Mouse (Mus musculus): ENCODE measurements around the gene Hoxa4. TPM values are rescaled to one million over a fixed set of nuclear protein-coding genes. Genes with fewer than 3 reads are reported as not detected.
A peak's percentile ranks its signal among the peaks of the same experiment; 100 is the strongest.

Hoxa4 gene
- total RNA-seq, 1 experiment: 0.13 TPM

DNA sequence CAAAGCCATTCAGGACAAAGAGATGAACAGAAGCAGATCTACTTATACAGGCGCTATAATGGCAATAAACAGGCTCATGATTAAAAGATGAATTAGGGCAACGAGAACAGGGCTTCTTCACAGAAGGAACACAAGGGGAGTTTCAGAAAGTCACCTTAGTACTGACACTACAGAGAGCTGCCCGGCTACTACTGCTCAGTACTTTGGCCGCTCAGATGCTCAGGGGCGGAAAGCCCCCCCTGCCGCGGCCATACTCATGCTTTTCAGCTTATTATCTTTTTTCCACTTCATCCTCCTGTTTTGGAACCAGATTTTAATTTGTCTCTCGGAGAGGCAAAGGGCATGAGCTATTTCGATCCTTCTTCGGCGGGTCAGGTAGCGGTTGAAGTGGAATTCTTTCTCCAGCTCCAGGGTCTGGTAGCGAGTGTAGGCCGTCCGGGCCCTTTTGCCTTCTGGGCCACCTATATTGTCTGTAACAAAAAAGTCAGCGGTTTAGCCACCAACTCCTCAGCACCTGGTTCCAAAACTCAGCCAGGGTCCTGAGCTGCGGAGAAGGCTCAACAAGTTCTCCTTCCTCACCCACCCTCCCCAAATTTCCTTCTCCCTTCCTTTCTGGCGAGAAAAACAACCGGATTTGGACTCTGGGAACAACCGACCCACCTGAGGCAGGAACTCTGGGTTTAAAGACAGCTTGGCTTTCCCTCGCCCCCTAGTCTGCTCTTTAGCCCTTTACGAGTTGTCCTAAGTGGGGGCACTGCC lies 11.0 kb upstream of the Hoxa4 start:
- no peak for DNase-seq (ENCODE audit: low read depth, low spot score)
- H3K9me3 ChIP-seq (ENCODE audit: control insufficient read depth, insufficient read depth, low read depth, low read length): no peaks in the 10 kb centered on the region
- TF ChIP-seq MAFK (IDR thresholded peaks at IDR 0.05; ENCODE audit: insufficient read depth, low read depth, low read length) (no peak), CHD2 (IDR thresholded peaks at IDR 0.05; ENCODE audit: low read depth, low read length) (no peak), HCFC1 (IDR thresholded peaks at IDR 0.05; ENCODE audit: borderline replicate concordance, insufficient read depth, low read length) (no peak), ZNF384 (IDR thresholded peaks at IDR 0.05; ENCODE audit: low read depth, low read length) (no peak), ZC3H11A (IDR thresholded peaks at IDR 0.05; ENCODE audit: borderline replicate concordance, low read depth, low read length) (no peak)
- peaks cover 0 to 4% of the 10 kb centered on the region in 2 experiments; a peak in 1 of 4 replicates for H3K4me1 ChIP-seq (ENCODE audit: control insufficient read depth in 2 of 2, insufficient read depth in 2 of 2, low read length in 2 of 2, poor library complexity in 1 of 2)
- no peak overlapping the region for H3K27ac ChIP-seq (ENCODE audit: insufficient read depth, low read depth, low read length, poor library complexity, severe bottlenecking)
- no peak overlapping the region for H3K9ac ChIP-seq (ENCODE audit: insufficient read depth, low read depth, low read length, poor library complexity, severe bottlenecking)
- in situ Hi-C loops (cut with MboI; ENCODE audit: low sequenced_read_pairs in 2 of 2, unreplicated experiment in 2 of 2): loop anchor here in 1 of 2 experiments (25.0 kb wide), 1 partner anchor 590 kb away; no protein-coding TSS in a partner anchor
- H3K4me3 ChIP-seq (ENCODE audit: insufficient read depth in 1 of 2, low read depth in 1 of 2, low read length in 2 of 2, poor library complexity in 1 of 2, severe bottlenecking in 1 of 2): peak overlapping the region in 1 of 2 experiments; percentile 6; a peak in 1 of 4 replicates
- no peaks in the 10 kb centered on the region for H3K36me3 ChIP-seq (ENCODE audit: control insufficient read depth, insufficient read depth, low read length, poor library complexity, severe bottlenecking)

DNA sequence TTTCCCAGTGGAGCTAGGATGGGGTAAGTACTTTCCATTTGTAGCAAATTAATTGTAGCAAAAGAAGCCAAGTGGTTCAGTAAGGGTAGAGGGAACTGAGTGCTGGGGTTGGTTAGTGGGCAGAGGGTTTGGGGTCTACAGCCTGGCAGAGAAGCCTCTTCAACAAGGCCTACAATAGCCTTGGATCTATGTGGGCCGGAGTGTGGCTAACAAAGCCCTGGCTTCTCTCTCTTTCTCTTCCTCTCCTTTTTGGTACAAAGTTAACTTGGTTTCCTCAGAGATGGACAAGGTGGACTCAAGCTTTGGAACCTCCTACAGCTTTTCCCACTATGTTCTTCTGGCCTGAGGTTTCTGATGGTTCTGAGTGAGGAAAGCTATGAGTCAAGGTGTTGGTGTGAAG lies 9.7 kb upstream of the Hoxa4 start:
- Histone ChIP-seq H3K36me3 (ENCODE audit: control insufficient read depth, insufficient read depth, low read length, poor library complexity, severe bottlenecking) (no peaks in the 10 kb centered on the region), H3K4me3 (ENCODE audit: insufficient read depth in 1 of 2, low read depth in 1 of 2, low read length in 2 of 2, poor library complexity in 1 of 2, severe bottlenecking in 1 of 2) (no peak overlapping the region), H3K9ac (ENCODE audit: insufficient read depth, low read depth, low read length, poor library complexity, severe bottlenecking) (no peak overlapping the region), H3K27ac (ENCODE audit: insufficient read depth, low read depth, low read length, poor library complexity, severe bottlenecking) (no peak overlapping the region), H3K4me1 (ENCODE audit: control insufficient read depth in 2 of 2, insufficient read depth in 2 of 2, low read length in 2 of 2, poor library complexity in 1 of 2) (peaks cover 0 to 2% of the 10 kb centered on the region in 2 experiments; a peak in 1 of 4 replicates), H3K9me3 (ENCODE audit: control insufficient read depth, insufficient read depth, low read depth, low read length) (no peaks in the 10 kb centered on the region)
- no peak for TF ChIP-seq HCFC1 (IDR thresholded peaks at IDR 0.05; ENCODE audit: borderline replicate concordance, insufficient read depth, low read length)
- TF ChIP-seq ZNF384 (IDR thresholded peaks at IDR 0.05; ENCODE audit: low read depth, low read length): no peak
- no peak for TF ChIP-seq CHD2 (IDR thresholded peaks at IDR 0.05; ENCODE audit: low read depth, low read length)
- no peak for TF ChIP-seq MAFK (IDR thresholded peaks at IDR 0.05; ENCODE audit: insufficient read depth, low read depth, low read length)
- TF ChIP-seq ZC3H11A (IDR thresholded peaks at IDR 0.05; ENCODE audit: borderline replicate concordance, low read depth, low read length): no peak
- in situ Hi-C loops (cut with MboI; ENCODE audit: low sequenced_read_pairs in 2 of 2, unreplicated experiment in 2 of 2): loop anchor here in 1 of 2 experiments (25.0 kb wide), 1 partner anchor 589 kb away; no protein-coding TSS in a partner anchor
- DNase-seq (ENCODE audit: low read depth, low spot score): no peak

DNA sequence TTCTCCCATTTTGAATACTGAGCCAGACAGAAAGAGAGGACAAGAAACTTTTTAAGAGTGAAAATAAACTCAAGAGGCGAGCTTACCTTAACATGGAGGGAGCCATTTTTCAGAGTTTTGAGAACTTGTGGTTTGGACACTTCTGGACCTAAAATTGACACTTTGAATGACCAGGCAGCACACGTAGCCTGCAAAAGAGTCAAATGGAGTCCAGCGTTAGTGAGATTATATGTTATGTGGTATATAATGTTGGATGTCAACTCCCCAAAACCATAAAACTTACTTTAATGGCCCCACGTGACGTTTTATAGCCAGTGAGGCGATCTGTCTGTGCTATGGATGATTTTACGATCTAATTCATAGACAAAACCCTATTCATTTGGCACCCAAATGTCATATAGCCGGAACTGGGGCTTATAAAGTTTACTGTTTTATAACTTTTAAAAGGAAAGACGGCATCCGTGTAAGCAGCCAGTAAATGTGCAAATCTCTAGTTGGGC lies 9.2 kb upstream of the Hoxa4 start:
- Histone ChIP-seq H3K9me3 (ENCODE audit: control insufficient read depth, insufficient read depth, low read depth, low read length) (no peaks in the 10 kb centered on the region), H3K9ac (ENCODE audit: insufficient read depth, low read depth, low read length, poor library complexity, severe bottlenecking) (no peak overlapping the region), H3K4me3 (ENCODE audit: insufficient read depth in 1 of 2, low read depth in 1 of 2, low read length in 2 of 2, poor library complexity in 1 of 2, severe bottlenecking in 1 of 2) (no peak overlapping the region), H3K4me1 (ENCODE audit: control insufficient read depth in 2 of 2, insufficient read depth in 2 of 2, low read length in 2 of 2, poor library complexity in 1 of 2) (peaks cover 0 to 2% of the 10 kb centered on the region in 2 experiments; a peak in 1 of 4 replicates), H3K36me3 (ENCODE audit: control insufficient read depth, insufficient read depth, low read length, poor library complexity, severe bottlenecking) (no peaks in the 10 kb centered on the region), H3K27ac (ENCODE audit: insufficient read depth, low read depth, low read length, poor library complexity, severe bottlenecking) (no peak overlapping the region)
- TF ChIP-seq ZNF384 (IDR thresholded peaks at IDR 0.05; ENCODE audit: low read depth, low read length) (no peak), HCFC1 (IDR thresholded peaks at IDR 0.05; ENCODE audit: borderline replicate concordance, insufficient read depth, low read length) (no peak), ZC3H11A (IDR thresholded peaks at IDR 0.05; ENCODE audit: borderline replicate concordance, low read depth, low read length) (no peak), MAFK (IDR thresholded peaks at IDR 0.05; ENCODE audit: insufficient read depth, low read depth, low read length) (no peak), CHD2 (IDR thresholded peaks at IDR 0.05; ENCODE audit: low read depth, low read length) (no peak)
- no peak for DNase-seq (ENCODE audit: low read depth, low spot score)
- in situ Hi-C loops (cut with MboI; ENCODE audit: low sequenced_read_pairs in 2 of 2, unreplicated experiment in 2 of 2): loop anchor here in 1 of 2 experiments (25.0 kb wide), 1 partner anchor 588 kb away; no protein-coding TSS in a partner anchor

DNA sequence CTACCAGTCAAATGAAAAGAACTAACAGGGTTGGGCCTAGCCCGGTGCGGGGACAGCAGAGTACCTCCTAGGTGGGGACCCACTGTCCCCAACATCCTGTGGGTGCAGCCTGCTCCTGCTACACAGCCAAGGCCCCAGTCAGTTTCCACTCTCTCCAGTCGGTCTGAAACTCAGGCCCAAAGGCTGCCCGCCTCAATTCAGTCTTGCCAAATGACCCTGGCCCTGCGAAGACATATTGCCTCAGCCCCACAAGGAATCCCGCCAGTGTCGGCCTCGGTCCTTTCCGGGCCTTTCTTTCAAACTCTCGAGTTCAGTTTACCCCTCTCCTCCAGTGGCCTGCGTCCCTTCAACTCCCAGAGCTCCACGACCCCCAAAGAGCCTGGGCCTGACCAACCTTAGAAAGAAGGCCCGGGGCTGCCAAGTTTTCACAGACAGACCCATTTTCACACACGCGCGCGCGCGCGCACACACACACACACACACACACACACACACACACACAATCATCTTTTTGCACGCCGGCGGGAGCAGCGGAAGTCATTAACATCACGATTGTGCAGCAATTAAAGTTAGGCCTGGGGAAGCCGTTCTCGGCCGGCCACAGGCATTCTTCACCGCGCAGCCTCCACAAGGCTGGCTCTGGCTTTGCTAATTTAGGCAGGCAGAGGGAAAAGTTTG lies 8.7 kb upstream of the Hoxa4 start:
- Histone ChIP-seq H3K27ac (ENCODE audit: insufficient read depth, low read depth, low read length, poor library complexity, severe bottlenecking) (no peak overlapping the region), H3K9me3 (ENCODE audit: control insufficient read depth, insufficient read depth, low read depth, low read length) (no peaks in the 10 kb centered on the region), H3K9ac (ENCODE audit: insufficient read depth, low read depth, low read length, poor library complexity, severe bottlenecking) (no peak overlapping the region), H3K4me3 (ENCODE audit: insufficient read depth in 1 of 2, low read depth in 1 of 2, low read length in 2 of 2, poor library complexity in 1 of 2, severe bottlenecking in 1 of 2) (no peak overlapping the region), H3K36me3 (ENCODE audit: control insufficient read depth, insufficient read depth, low read length, poor library complexity, severe bottlenecking) (no peaks in the 10 kb centered on the region), H3K4me1 (ENCODE audit: control insufficient read depth in 2 of 2, insufficient read depth in 2 of 2, low read length in 2 of 2, poor library complexity in 1 of 2) (peaks cover 0 to 2% of the 10 kb centered on the region in 2 experiments; a peak in 1 of 4 replicates)
- in situ Hi-C loops (cut with MboI; ENCODE audit: low sequenced_read_pairs in 2 of 2, unreplicated experiment in 2 of 2): loop anchor here in 1 of 2 experiments (25.0 kb wide), 1 partner anchor 588 kb away; no protein-coding TSS in a partner anchor
- TF ChIP-seq CHD2 (IDR thresholded peaks at IDR 0.05; ENCODE audit: low read depth, low read length): no peak
- no peak for TF ChIP-seq ZNF384 (IDR thresholded peaks at IDR 0.05; ENCODE audit: low read depth, low read length)
- TF ChIP-seq ZC3H11A (IDR thresholded peaks at IDR 0.05; ENCODE audit: borderline replicate concordance, low read depth, low read length): no peak
- TF ChIP-seq MAFK (IDR thresholded peaks at IDR 0.05; ENCODE audit: insufficient read depth, low read depth, low read length): no peak
- TF ChIP-seq HCFC1 (IDR thresholded peaks at IDR 0.05; ENCODE audit: borderline replicate concordance, insufficient read depth, low read length): no peak
- DNase-seq (ENCODE audit: low read depth, low spot score): no peak
